Mouse (Mus musculus) c-Kit-negative CD71-positive TER-119-positive erythroid progenitor cells, embryonic 14.5 days (primary cell): ENCODE measurements at regions not wholly inside any gene's neighbourhood (a gene's known extent, or its start where the extent isn't known, plus 50 kb on each side); places are given as distances from the start of the nearest gene placed in this dataset.

Source experiments
- DNase-seq: peaks from one replicate; pipeline ENCODE4 v3.0.0-alpha.2; 2013; ENCODE audit warnings: low read depth, low spot score

GRCm38 (mm10) chr7:142835319-142835718 lies 92.1 kb upstream of the Ins2 start:
- DNase-seq, result no peak

DNA sequence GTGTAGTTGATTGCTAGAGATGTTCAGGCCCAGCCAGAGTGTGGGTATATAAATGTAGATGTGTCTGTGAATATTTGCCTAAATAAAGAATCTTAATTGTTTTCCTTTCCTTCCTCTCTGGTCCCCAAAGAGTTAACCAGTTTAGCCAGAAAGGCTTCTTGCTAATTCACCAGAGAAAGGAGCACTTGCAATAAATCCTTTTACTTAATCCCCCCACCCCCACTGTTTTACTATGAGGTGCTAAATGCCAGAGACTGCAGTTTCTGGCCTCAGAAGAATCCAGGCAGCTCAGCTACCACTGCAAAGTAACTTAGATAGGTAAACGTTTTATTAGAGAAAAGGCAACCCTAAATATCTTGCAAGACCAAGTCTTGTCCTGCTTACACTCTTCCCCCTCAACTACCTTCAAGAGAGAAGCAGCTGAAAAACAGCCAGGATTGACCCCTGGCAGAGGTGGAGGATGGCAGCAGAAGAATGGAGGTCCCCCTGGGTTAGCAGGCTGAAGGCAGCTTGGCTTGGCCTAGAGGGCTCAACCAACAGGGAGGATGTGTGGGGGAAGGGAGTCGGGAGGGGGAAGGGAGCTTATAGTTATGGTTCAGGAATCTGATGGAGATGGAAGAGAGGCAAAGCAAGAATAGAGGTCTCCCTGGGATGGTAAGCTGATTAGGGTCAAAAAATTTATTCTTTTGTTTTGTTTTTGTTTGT lies 87.9 kb upstream of the Ins2 start:
- DNase-seq, result no peak

DNA sequence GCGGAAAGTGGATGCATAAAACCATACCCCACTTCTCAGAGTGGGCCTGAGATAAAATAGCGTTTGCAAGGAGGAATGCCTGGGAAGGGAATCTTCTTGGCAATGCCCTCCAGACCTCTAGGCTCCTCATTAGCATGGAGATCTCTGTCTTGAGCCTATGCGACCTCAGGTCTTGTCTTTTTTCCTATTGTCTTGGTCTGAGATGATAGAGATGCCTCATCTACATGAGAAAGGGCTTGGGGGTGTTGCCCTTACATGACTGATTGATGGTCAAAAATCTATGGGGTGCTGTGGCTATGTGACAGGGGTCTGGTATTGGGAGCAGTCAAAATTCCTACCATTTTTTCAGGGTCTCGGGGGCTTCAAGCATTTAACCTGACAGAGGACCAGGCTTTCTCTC lies 67.5 kb upstream of the Ins2 start:
- no peak for DNase-seq

DNA sequence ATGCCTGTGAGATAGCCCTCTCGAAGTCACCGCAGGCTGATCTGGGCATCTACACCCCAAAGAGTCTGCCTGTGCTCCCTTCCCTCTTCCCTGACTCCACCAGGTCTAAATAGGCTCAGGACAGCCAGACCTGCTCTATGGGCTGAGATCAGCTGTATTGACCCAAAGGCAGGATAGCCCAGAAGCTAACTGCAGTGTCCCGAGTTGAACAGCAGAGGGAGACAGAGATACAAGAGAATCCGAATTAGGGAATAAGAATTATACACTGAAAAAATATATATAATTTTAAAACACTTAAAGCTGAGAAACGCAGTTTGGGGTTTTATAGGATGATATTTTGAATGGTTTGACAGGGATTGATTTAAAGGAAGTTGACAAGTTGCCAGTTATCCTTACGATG lies 56.2 kb upstream of the Ins2 start:
- peak; percentile 16 for DNase-seq

GRCm38 (mm10) chr7:142794481-142794880 lies 51.3 kb upstream of the Ins2 start:
- DNase-seq, result no peak
